Mouse (Mus musculus) kidney, postnatal 0 days (tissue): ENCODE results near the gene Otos. TPM values are rescaled to one million over a fixed set of nuclear protein-coding genes. Genes with fewer than 3 reads are reported as not detected.

Experiments
- ATAC-seq: fragments of 200-750 bp; cut with Nextera tagmentation; replicated peaks from 2 replicates; pipeline ENCODE4 v1.8.0; 2017; ENCODE audit warnings: low read depth, moderate number of reproducible peaks, moderate TSS enrichment, moderate library complexity; ENCODE audit not compliant: low FRiP score
- DNase-seq: peaks from one replicate; pipeline ENCODE4 v3.0.0-alpha.2; 2016; ENCODE audit warnings: low spot score
- H3K27ac ChIP-seq: fragments of 300-500 bp; sonication (generic); 2 replicates; pipeline ENCODE4 v1.5.1; 2014; ENCODE audit warnings: mild to moderate bottlenecking
- H3K27me3 ChIP-seq: fragments of 300-500 bp; sonication (generic); 2 replicates; pipeline ENCODE4 v1.6.1; 2014; ENCODE audit warnings: low read length, mixed read lengths; ENCODE audit not compliant: insufficient read depth
- H3K36me3 ChIP-seq: fragments of 300-500 bp; sonication (generic); 2 replicates; pipeline ENCODE4 v1.6.1; 2014; ENCODE audit warnings: low read length, mixed read lengths; ENCODE audit not compliant: insufficient read depth
- H3K4me1 ChIP-seq: fragments of 300-500 bp; sonication (generic); replicated peaks from 2 replicates; pipeline ENCODE4 v1.6.1; 2014; ENCODE audit warnings: antibody characterized with exemption, low read length, mixed read lengths; ENCODE audit not compliant: insufficient read depth
- H3K4me2 ChIP-seq: fragments of 300-500 bp; sonication (generic); 2 replicates; pipeline ENCODE4 v1.6.1; 2014; ENCODE audit warnings: mild to moderate bottlenecking, low read length, moderate library complexity, mixed read lengths
- H3K4me3 ChIP-seq: fragments of 300-500 bp; sonication (generic); replicated peaks from 2 replicates; pipeline ENCODE4 v1.5.1; 2014; ENCODE audit warnings: low read depth, low read length
- H3K9ac ChIP-seq: fragments of 300-500 bp; sonication (generic); 2 replicates; pipeline ENCODE4 v1.6.1; 2014; ENCODE audit warnings: low read depth, low read length
- H3K9me3 ChIP-seq: fragments of 300-500 bp; sonication (generic); replicated peaks from 2 replicates; pipeline ENCODE4 v1.6.1; 2016; ENCODE audit warnings: low read length, inconsistent platforms, mixed read lengths
- CTCF ChIP-seq: IDR thresholded peaks from 2 replicates; pipeline ENCODE4 v1.5.1; 2016; ENCODE audit warnings: antibody characterized with exemption, low read depth, mild to moderate bottlenecking, moderate library complexity
- WGBS: fragments of 180-500 bp; shearing (Covaris S2); extraction: QIAGEN DNeasy Blood & Tissue Kit; methylation state at CpG from one replicate; pipeline ENCODE4 v1.1.7; 2014; 5-methylcytosine and 5-hydroxymethylcytosine counted together
- polyA plus RNA-seq: library from polyadenylated mRNA; unstranded; fragments of >200 nt; fragmentation: Nextera tagmentation; extraction: Ambion mirVana; gene quantifications from 2 replicates; pipeline ENCODE4 v1.2.1, GENCODE M21; 2015

Otos gene
- polyA plus RNA-seq, result 1.0 and 1.3 TPM in 2 replicates

DNA sequence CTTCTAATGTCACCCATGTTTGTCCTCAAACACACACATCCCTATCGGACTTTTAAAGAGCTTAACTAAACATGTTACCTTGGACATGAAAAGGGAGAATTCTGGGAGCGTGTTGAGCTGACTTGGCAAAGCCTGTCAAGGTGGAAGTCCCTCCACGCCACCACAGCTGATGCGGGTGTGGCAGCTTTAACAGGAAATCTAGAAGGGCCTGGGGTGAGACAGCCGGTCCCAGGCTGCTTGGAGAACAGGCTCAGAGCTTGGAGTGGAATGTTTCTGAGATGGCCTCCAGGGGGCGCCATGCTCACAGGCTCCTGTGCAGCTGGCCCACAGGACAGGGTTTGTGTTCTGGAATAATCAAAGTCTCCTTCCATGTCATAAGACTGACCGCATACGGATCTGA, at the start of gene Otos:
Otos (minus strand) TSS at position 169 of the 400 bp plus-strand sequence.
- no peak within 1 kb of the TSS for H3K9ac ChIP-seq
- no peak within 1 kb of the TSS for H3K27ac ChIP-seq
- peak; percentile 87 for TF ChIP-seq CTCF
- WGBS, result 24% methylated on average over 8 of the region's 8 CpGs
- ATAC-seq (peak; percentile 62; the same call in 1 of the 2 replicates), DNase-seq (peak; percentile 88)
- H3K9me3 ChIP-seq, result no peaks in the 10 kb centered on the region
- no peaks in the 10 kb centered on the region; the same call in 1 of the 2 replicates for H3K4me1 ChIP-seq
- H3K36me3 ChIP-seq, result no peaks in the 10 kb centered on the region
- H3K4me3 ChIP-seq, result no peak within 1 kb of the TSS
- H3K4me2 ChIP-seq, result no peak within 1 kb of the TSS
- no peaks in the 10 kb centered on the region for H3K27me3 ChIP-seq

GRCm38 (mm10) chr1:92696848-92697247, 48.2 kb upstream of the Otos start:
- Histone ChIP-seq H3K36me3 (no peaks in the 10 kb centered on the region), H3K9me3 (no peaks in the 10 kb centered on the region), H3K27ac (no peak overlapping the region), H3K9ac (no peak overlapping the region), H3K4me1 (peaks cover 7% of the 10 kb centered on the region; the same call in 1 of the 2 replicates), H3K4me2 (no peak overlapping the region), H3K4me3 (no peak overlapping the region), H3K27me3 (no peaks in the 10 kb centered on the region)
- DNase-seq (peak; percentile 85), ATAC-seq (no peak; the same call in 1 of the 2 replicates)
- TF ChIP-seq CTCF, result peak; percentile 81
- WGBS, result 29% methylated on average over 4 of the region's 4 CpGs

- DNase-seq (no peak), ATAC-seq (no peak)
- Histone ChIP-seq H3K4me3 (no peak overlapping the region), H3K4me1 (peaks cover 7% of the 10 kb centered on the region; the same call in 1 of the 2 replicates), H3K4me2 (no peak overlapping the region), H3K9me3 (no peaks in the 10 kb centered on the region), H3K9ac (no peak overlapping the region), H3K27ac (no peak overlapping the region), H3K27me3 (no peaks in the 10 kb centered on the region), H3K36me3 (no peaks in the 10 kb centered on the region)
- TF ChIP-seq CTCF, result no peak
- WGBS, result 90% methylated on average over 5 of the region's 5 CpGs
Observed at GRCm38 (mm10) chr1:92695751-92696150, 47.1 kb upstream of the Otos start.

GRCm38 (mm10) chr1:92691166-92691844, 42.7 kb upstream of the Otos start:
- no peaks in the 10 kb centered on the region for H3K9me3 ChIP-seq
- peaks cover 6% of the 10 kb centered on the region for H3K4me1 ChIP-seq
- 92% methylated on average over 3 of the region's 3 CpGs for WGBS
- H3K4me2 ChIP-seq, result no peak overlapping the region
- H3K9ac ChIP-seq, result no peak overlapping the region
- TF ChIP-seq CTCF, result no peak
- H3K27ac ChIP-seq, result no peak overlapping the region
- H3K36me3 ChIP-seq, result no peaks in the 10 kb centered on the region
- H3K27me3 ChIP-seq, result no peaks in the 10 kb centered on the region
- DNase-seq (no peak), ATAC-seq (no peak)
- H3K4me3 ChIP-seq, result no peak overlapping the region

- Histone ChIP-seq H3K9ac (no peak overlapping the region), H3K4me3 (no peak overlapping the region), H3K4me2 (no peak overlapping the region), H3K9me3 (no peaks in the 10 kb centered on the region), H3K36me3 (no peaks in the 10 kb centered on the region), H3K27ac (peak overlapping the region; percentile 21), H3K27me3 (no peaks in the 10 kb centered on the region), H3K4me1 (peaks cover 9% of the 10 kb centered on the region)
- 17% methylated on average over 8 of the region's 8 CpGs for WGBS
- ATAC-seq (peak; percentile 60), DNase-seq (peak; percentile 75)
- no peak for TF ChIP-seq CTCF
Observed at GRCm38 (mm10) chr1:92686994-92687393, 38.4 kb upstream of the Otos start.

GRCm38 (mm10) chr1:92683151-92683550, 34.5 kb upstream of the Otos start:
- DNase-seq (no peak), ATAC-seq (no peak)
- peaks cover 12% of the 10 kb centered on the region for H3K4me1 ChIP-seq
- H3K27ac ChIP-seq, result no peak overlapping the region
- 79% methylated on average over 8 of the region's 8 CpGs for WGBS
- H3K9me3 ChIP-seq, result no peaks in the 10 kb centered on the region
- H3K9ac ChIP-seq, result no peak overlapping the region
- no peaks in the 10 kb centered on the region for H3K36me3 ChIP-seq
- no peak overlapping the region for H3K4me2 ChIP-seq
- no peak overlapping the region for H3K4me3 ChIP-seq
- H3K27me3 ChIP-seq, result no peaks in the 10 kb centered on the region
- TF ChIP-seq CTCF, result no peak
